Mouse (Mus musculus): ENCODE data around the gene Col4a4.

GRCm38 (mm10) chr1:82482371-82482770 lies 104.3 kb downstream of the Col4a4 start:
- TF ChIP-seq POLR2A (IDR thresholded peaks at IDR 0.05; ENCODE audit: borderline replicate concordance, control insufficient read depth, low read depth, low read length) (no peak), CTCF (IDR thresholded peaks at IDR 0.05; ENCODE audit: control insufficient read depth, insufficient read depth, low read length) (no peak)
